Mouse (Mus musculus) limb, embryonic 14.5 days (tissue): ENCODE data around the gene Gm36210. TPM values are rescaled to one million over a fixed set of nuclear protein-coding genes. Genes with fewer than 3 reads are reported as not detected.

ENCODE experiments used
- ATAC-seq: fragments of 200-750 bp; cut with Nextera tagmentation; 2 replicates; pipeline ENCODE4 v1.8.0; 2017; ENCODE audit warnings: low read depth, moderate number of reproducible peaks, moderate TSS enrichment; ENCODE audit not compliant: low FRiP score
- DNase-seq: peaks from one replicate; pipeline ENCODE4 v3.0.0-alpha.2; 2015; ENCODE audit warnings: low spot score
- H3K27ac ChIP-seq: fragments of 300-500 bp; sonication (generic); replicated peaks from 2 replicates; pipeline ENCODE4 v1.5.1; 2014; ENCODE audit warnings: low read depth, mild to moderate bottlenecking, low read length, moderate library complexity, mixed read lengths
- H3K27me3 ChIP-seq: fragments of 300-500 bp; sonication (generic); 2 replicates; pipeline ENCODE4 v1.6.1; 2014; ENCODE audit warnings: low read length, mixed read lengths; ENCODE audit not compliant: control insufficient read depth, insufficient read depth
- H3K36me3 ChIP-seq: fragments of 300-500 bp; sonication (generic); 2 replicates; pipeline ENCODE4 v1.6.1; 2014; ENCODE audit warnings: mild to moderate bottlenecking, low read length, moderate library complexity, mixed read lengths; ENCODE audit not compliant: control insufficient read depth, insufficient read depth
- H3K4me1 ChIP-seq: fragments of 300-500 bp; sonication (generic); 2 replicates; pipeline ENCODE4 v1.6.1; 2014; ENCODE audit warnings: antibody characterized with exemption, low read length, mixed read lengths; ENCODE audit not compliant: control insufficient read depth, insufficient read depth
- H3K4me2 ChIP-seq: fragments of 300-500 bp; sonication (generic); replicated peaks from 2 replicates; pipeline ENCODE4 v1.6.1; 2014; ENCODE audit warnings: low read depth, mild to moderate bottlenecking, low read length, moderate library complexity; ENCODE audit not compliant: severe bottlenecking
- H3K4me3 ChIP-seq: fragments of 300-500 bp; sonication (generic); replicated peaks from 2 replicates; pipeline ENCODE4 v1.5.1; 2014; ENCODE audit warnings: low read length
- H3K9ac ChIP-seq: fragments of 300-500 bp; sonication (generic); 2 replicates; pipeline ENCODE4 v1.6.1; 2014; ENCODE audit warnings: mild to moderate bottlenecking, low read depth, low read length, moderate library complexity; ENCODE audit not compliant: severe bottlenecking
- H3K9me3 ChIP-seq: fragments of 300-500 bp; sonication (generic); 2 replicates; pipeline ENCODE4 v1.6.1; 2016; ENCODE audit warnings: low read length; ENCODE audit not compliant: control insufficient read depth
- POLR2A ChIP-seq: fragments of 200-500 bp; IDR thresholded peaks from 2 replicates; pipeline ENCODE4 v1.8.0; 2012; ENCODE audit warnings: inconsistent platforms, mild to moderate bottlenecking, moderate library complexity, borderline replicate concordance; ENCODE audit not compliant: insufficient read depth, insufficient read length; ENCODE audit errors: extremely low read depth
- WGBS: fragments of 180-500 bp; shearing (Covaris S2); extraction: QIAGEN DNeasy Blood & Tissue Kit; methylation state at CpG from one replicate; pipeline ENCODE4 v1.1.7; 2014; 5-methylcytosine and 5-hydroxymethylcytosine counted together
- polyA plus RNA-seq, 2 experiments: library from polyadenylated mRNA; depleted of rRNA in 1 of 2; stranded (reverse) in 1 of 2; unstranded in 1 of 2; fragments of >200 nt; fragmentation: Nextera tagmentation in 1 of 2; extraction: Ambion mirVana in 1 of 2; gene quantifications; 2 replicates each; pipeline versions ENCODE4 v1.2.1 to v1.2.3; 2012 to 2014

The Gm36210 gene
- polyA plus RNA-seq, 2 experiments: 0.15 TPM; not detected in 1

DNA sequence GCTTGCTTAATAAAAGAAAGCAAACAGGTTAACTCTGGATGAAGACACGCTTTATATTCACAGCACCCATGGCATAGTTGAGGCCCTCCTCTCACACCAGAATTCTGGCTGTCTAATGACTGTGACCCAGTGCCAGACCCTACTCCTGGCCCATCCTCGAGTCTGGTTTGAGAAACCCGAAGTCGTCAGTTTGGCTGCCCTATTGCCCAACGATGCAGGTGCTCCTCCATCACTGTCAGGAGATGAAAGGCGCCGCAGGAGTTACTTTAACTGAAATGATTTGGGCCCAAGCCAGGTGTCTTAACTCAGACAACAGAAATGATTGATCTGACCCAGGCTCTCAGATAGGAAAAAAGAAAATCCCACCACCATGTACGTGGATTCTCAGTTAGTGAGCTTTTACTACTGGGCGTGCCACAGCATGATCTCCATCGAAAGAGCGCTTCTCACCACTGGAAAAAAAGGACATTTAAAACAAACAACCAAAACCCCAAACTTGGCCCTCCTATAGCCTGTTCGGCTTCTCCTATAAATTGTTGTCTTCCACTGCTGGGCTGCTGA lies 46.8 kb downstream of the Gm36210 start:
- Histone ChIP-seq H3K27me3 (no peaks in the 10 kb centered on the region), H3K9me3 (no peaks in the 10 kb centered on the region), H3K4me1 (no peaks in the 10 kb centered on the region), H3K9ac (no peak overlapping the region), H3K4me3 (no peak overlapping the region), H3K36me3 (no peaks in the 10 kb centered on the region), H3K27ac (no peak overlapping the region), H3K4me2 (no peak overlapping the region)
- peak; percentile 54 for DNase-seq
- TF ChIP-seq POLR2A: no peak
- 60% methylated on average over 12 of the region's 12 CpGs for WGBS
- no peak for ATAC-seq

DNA sequence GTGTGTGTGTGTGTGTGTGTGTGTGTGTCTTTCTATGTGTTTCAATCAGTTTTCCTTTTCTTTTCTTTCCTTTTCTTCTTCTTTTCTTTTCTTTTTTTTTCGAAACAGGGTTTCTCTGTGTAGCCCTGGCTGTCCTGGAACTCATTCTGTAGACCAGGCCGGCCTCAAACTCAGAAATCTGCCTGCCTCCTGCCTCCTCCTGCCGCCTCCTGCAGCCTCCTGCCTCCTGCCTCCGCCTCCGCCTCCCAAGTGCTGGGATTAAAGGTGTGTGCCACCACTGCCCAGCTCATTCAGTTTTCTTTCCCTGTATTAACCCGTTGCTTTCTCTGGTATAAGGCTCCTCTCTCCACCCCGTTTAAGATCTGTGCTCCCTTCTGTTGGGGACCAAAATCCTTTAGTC lies 49.0 kb downstream of the Gm36210 start:
- Histone ChIP-seq H3K27ac (no peak overlapping the region), H3K9ac (no peak overlapping the region), H3K9me3 (no peaks in the 10 kb centered on the region), H3K4me1 (no peaks in the 10 kb centered on the region), H3K4me2 (no peak overlapping the region), H3K36me3 (no peaks in the 10 kb centered on the region), H3K27me3 (no peaks in the 10 kb centered on the region), H3K4me3 (no peak overlapping the region)
- 64% methylated on average over 7 of the region's 7 CpGs for WGBS
- DNase-seq (no peak), ATAC-seq (no peak)
- no peak for TF ChIP-seq POLR2A

DNA sequence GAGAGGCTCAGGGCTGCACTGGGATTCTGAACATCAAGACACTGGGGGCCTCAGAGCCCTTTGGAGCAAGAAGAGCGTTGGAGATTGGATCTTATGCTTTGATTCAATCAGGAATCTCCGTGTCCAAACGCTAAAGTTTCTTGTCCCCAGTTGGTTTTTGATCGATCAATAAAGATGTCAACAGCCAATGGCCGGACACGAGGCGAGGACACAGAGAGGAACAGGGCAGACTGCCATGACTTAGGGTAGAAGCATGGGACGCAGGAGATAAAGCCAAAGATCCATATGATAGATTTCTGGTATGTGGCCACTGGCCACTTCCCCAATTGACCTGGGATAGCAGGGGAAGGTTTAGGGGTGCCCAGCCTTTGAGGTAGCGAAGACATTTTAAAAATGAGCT lies 49.8 kb downstream of the Gm36210 start:
- TF ChIP-seq POLR2A: no peak
- no peak for DNase-seq
- WGBS: 87% methylated on average over 9 of the region's 9 CpGs
- H3K27ac ChIP-seq: no peak overlapping the region
- H3K4me2 ChIP-seq: no peak overlapping the region
- no peak overlapping the region for H3K9ac ChIP-seq
- H3K4me3 ChIP-seq: no peak overlapping the region
- H3K9me3 ChIP-seq: no peaks in the 10 kb centered on the region
- H3K36me3 ChIP-seq: no peaks in the 10 kb centered on the region
- no peaks in the 10 kb centered on the region for H3K27me3 ChIP-seq
- no peaks in the 10 kb centered on the region for H3K4me1 ChIP-seq
- no peak for ATAC-seq

DNA sequence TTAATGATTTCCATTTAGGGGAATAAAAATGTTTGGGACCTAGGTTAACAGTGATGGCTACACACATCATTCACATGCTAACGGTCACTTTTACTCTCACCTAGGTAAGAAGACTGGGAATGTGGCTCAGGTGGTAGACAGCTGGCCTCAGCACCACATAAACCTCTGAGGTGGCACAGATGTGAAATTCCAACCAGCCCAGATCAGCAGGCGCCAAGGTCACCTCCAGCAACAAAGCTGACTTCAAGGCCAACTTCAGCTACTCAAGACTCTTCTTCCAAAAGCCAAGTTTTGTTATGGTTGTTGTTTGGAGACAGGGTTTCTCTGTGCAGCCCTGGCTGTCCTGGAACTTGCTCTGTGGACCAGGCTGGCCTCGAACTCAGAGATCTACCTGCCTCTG lies 52.7 kb downstream of the Gm36210 start:
- Histone ChIP-seq H3K9ac (no peak overlapping the region), H3K27me3 (no peaks in the 10 kb centered on the region), H3K4me1 (no peaks in the 10 kb centered on the region), H3K27ac (no peak overlapping the region), H3K4me2 (no peak overlapping the region), H3K4me3 (no peak overlapping the region), H3K9me3 (no peaks in the 10 kb centered on the region), H3K36me3 (no peaks in the 10 kb centered on the region)
- ATAC-seq: no peak
- no peak for DNase-seq
- WGBS: 75% methylated on average over 3 of the region's 3 CpGs
- no peak for TF ChIP-seq POLR2A

DNA sequence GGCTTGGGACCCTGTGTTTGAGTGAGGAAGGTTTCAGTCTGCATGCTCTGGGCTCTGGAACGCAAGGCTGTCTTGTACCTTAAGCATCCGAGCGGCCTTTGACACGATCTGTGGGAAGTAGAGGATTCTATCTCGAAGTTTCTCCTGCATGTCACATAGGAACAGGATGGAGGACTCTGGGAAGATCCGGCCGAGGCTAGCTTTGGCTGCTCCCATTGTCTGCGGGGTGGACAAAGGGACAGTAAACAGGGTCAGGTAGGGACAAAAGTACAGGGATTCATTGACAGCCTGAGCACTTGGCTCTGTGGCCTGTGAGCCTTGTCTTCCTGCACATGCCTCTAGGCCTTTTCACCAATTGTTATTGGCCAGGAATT lies 55.0 kb downstream of the Gm36210 start:
- no peaks in the 10 kb centered on the region for H3K36me3 ChIP-seq
- H3K9me3 ChIP-seq: no peaks in the 10 kb centered on the region
- no peak for DNase-seq
- no peak overlapping the region for H3K27ac ChIP-seq
- no peak overlapping the region for H3K4me2 ChIP-seq
- WGBS: 77% methylated on average over 8 of the region's 8 CpGs
- no peak for ATAC-seq
- H3K4me1 ChIP-seq: no peaks in the 10 kb centered on the region
- no peak overlapping the region for H3K4me3 ChIP-seq
- H3K9ac ChIP-seq: no peak overlapping the region
- H3K27me3 ChIP-seq: no peaks in the 10 kb centered on the region
- TF ChIP-seq POLR2A: no peak

DNA sequence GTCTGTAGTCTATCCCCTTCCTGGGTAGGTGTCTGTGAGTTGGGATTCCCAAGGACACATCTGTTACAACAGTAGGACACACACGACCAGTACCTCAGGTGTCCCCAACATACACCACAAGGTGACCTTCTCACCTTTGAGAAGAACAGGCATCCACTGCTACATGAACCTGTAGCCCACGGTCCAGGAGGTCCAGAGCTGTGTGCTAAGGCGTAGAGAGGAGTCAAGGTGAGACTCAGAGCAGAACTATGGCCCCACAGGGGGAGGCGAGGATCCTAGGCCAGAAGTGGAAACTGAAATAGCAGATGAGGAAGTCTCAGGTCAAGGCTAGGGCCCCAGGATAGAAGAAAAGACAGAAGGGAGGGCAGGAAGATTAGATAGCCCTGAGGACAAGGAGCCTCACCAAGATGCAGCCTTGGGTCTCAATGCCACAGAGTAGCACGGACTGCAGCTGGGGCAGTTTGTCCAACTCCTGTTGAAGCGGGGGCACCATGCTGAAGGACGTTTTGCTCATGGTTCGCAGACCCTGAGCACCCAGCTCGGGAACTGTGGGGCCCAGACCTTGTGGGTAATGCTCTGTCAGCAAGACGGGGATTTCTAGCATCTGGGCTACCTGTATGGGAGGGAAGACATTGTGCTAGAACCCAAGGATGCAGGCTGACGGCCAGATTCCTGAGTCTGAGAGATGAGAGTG lies 55.5 kb downstream of the Gm36210 start:
- ATAC-seq: no peak
- Histone ChIP-seq H3K4me3 (no peak overlapping the region), H3K36me3 (no peaks in the 10 kb centered on the region), H3K9me3 (no peaks in the 10 kb centered on the region), H3K27me3 (0 out of 2 replicates have a peak, but pooled peaks cover 4% of the 10 kb centered on the region), H3K4me1 (no peaks in the 10 kb centered on the region), H3K27ac (no peak overlapping the region), H3K9ac (no peak overlapping the region), H3K4me2 (no peak overlapping the region)
- DNase-seq: no peak
- WGBS: 77% methylated on average over 11 of the region's 11 CpGs
- TF ChIP-seq POLR2A: no peak
